Mouse (Mus musculus): Measurements from ENCODE around the gene Olfr1175-ps. TPM values are rescaled to one million over a fixed set of nuclear protein-coding genes. Genes with fewer than 3 reads are reported as not detected.

The Olfr1175-ps gene
- not detected in 2 replicates for total RNA-seq (2017)

- no peak for ATAC-seq (replicated peaks; ENCODE audit: low read depth, poor library complexity, severe bottlenecking)
Observed at GRCm38 (mm10) chr2:88327115-88327514, at the start of gene Olfr1175-ps. Gene Olfr1175-ps, minus strand, starts transcription at chr2:88327215.

- ATAC-seq (replicated peaks; ENCODE audit: low read depth, poor library complexity, severe bottlenecking), result peak; percentile 78
Observed at GRCm38 (mm10) chr2:88356304-88356703, 29.3 kb upstream of the Olfr1175-ps start.

GRCm38 (mm10) chr2:88346392-88346791 is 19.4 kb upstream of the Olfr1175-ps start, which contains the start of gene Olfr1177-ps:
Gene Olfr1177-ps, minus strand, starts transcription at chr2:88346492.
- ATAC-seq (replicated peaks; ENCODE audit: low read depth, poor library complexity, severe bottlenecking), result no peak

- no peak for ATAC-seq (replicated peaks; ENCODE audit: low read depth, poor library complexity, severe bottlenecking)
Observed at GRCm38 (mm10) chr2:88336421-88336820, 9.4 kb upstream of the Olfr1175-ps start, which contains the start of gene Olfr1176. Gene Olfr1176, plus strand, starts transcription at chr2:88336721.

- no peak for ATAC-seq (replicated peaks; ENCODE audit: low read depth, poor library complexity, severe bottlenecking)
Observed at GRCm38 (mm10) chr2:88315035-88315434, 12.0 kb downstream of the Olfr1175-ps start, which contains the start of gene Olfr1174-ps. Gene Olfr1174-ps, minus strand, starts transcription at chr2:88315135.

GRCm38 (mm10) chr2:88279775-88280174 is 47.2 kb downstream of the Olfr1175-ps start, which contains the start of gene Olfr1173:
Gene Olfr1173, minus strand, starts transcription at chr2:88279875.
- no peak for ATAC-seq (replicated peaks; ENCODE audit: low read depth, poor library complexity, severe bottlenecking)

Other genes starting within 250 kb of the Olfr1175-ps start
- gene Olfr1164, start 233.2 kb downstream of the Olfr1175-ps start, total RNA-seq (2017), result not detected in 2 replicates
- not detected in 2 replicates for gene Olfr1166, start 198.9 kb downstream of the Olfr1175-ps start, total RNA-seq (2017)
- not detected in 2 replicates for gene Olfr1167, start 172.0 kb downstream of the Olfr1175-ps start, total RNA-seq (2017)
- not detected in 2 replicates for gene Olfr1168, start 145.3 kb downstream of the Olfr1175-ps start, total RNA-seq (2017)
- not detected in 2 replicates for gene Olfr1170, start 98.9 kb downstream of the Olfr1175-ps start, total RNA-seq (2017)
- gene Olfr1173, start 47.3 kb downstream of the Olfr1175-ps start, total RNA-seq (2017), result not detected in 2 replicates
- not detected in 2 replicates for gene Olfr1174-ps, start 12.1 kb downstream of the Olfr1175-ps start, total RNA-seq (2017)
- gene Olfr1176, start 9.5 kb upstream of the Olfr1175-ps start, total RNA-seq (2017), result not detected in 2 replicates
- gene Olfr1177-ps, start 19.3 kb upstream of the Olfr1175-ps start, total RNA-seq (2017), result not detected in 2 replicates
- gene Olfr1178, start 59.8 kb upstream of the Olfr1175-ps start, total RNA-seq (2017), result not detected in 2 replicates
- gene Olfr1179, start 79.2 kb upstream of the Olfr1175-ps start, total RNA-seq (2017), result not detected in 2 replicates
- not detected in 2 replicates for gene Olfr1180, start 91.9 kb upstream of the Olfr1175-ps start, total RNA-seq (2017)
- gene Olfr1181, start 99.0 kb upstream of the Olfr1175-ps start, total RNA-seq (2017), result not detected in 2 replicates
- gene Gm13757, start 121.9 kb upstream of the Olfr1175-ps start, total RNA-seq (2017), result not detected in 2 replicates
- not detected in 2 replicates for gene Olfr1183, start 127.7 kb upstream of the Olfr1175-ps start, total RNA-seq (2017)
- gene Olfr1184, start 156.4 kb upstream of the Olfr1175-ps start, total RNA-seq (2017), result not detected in 2 replicates
- not detected in 2 replicates for gene Olfr1185-ps1, start 166.1 kb upstream of the Olfr1175-ps start, total RNA-seq (2017)
- not detected in 2 replicates for gene Olfr1186, start 191.3 kb upstream of the Olfr1175-ps start, total RNA-seq (2017)
- not detected in 2 replicates for gene Olfr1188, start 229.7 kb upstream of the Olfr1175-ps start, total RNA-seq (2017)